Mouse (Mus musculus) ES-Bruce4 (cell line): ENCODE data around the gene Shank1. TPM values are rescaled to one million over a fixed set of nuclear protein-coding genes. Genes with fewer than 3 reads are reported as not detected.

Experiments used
- H3K27ac ChIP-seq: 2 replicates; pipeline ENCODE4 v1.5.1; 2012; ENCODE audit warnings: low read length, inconsistent platforms; ENCODE audit not compliant: insufficient read depth
- H3K27me3 ChIP-seq: 2 replicates; pipeline ENCODE4 v1.6.1; 2012; ENCODE audit warnings: mild to moderate bottlenecking, low read length, inconsistent platforms; ENCODE audit not compliant: control insufficient read depth, poor library complexity, insufficient read depth, severe bottlenecking
- H3K36me3 ChIP-seq: 2 replicates; pipeline ENCODE4 v1.6.1; 2012; ENCODE audit warnings: inconsistent platforms, mild to moderate bottlenecking, low read length, moderate library complexity; ENCODE audit not compliant: control insufficient read depth, poor library complexity, insufficient read depth, severe bottlenecking
- H3K4me1 ChIP-seq: one replicate; pipeline ENCODE4 v1.8.1; 2011; ENCODE audit warnings: low read length; ENCODE audit not compliant: control insufficient read depth, insufficient read depth
- H3K4me3 ChIP-seq: 2 replicates; pipeline ENCODE4 v1.5.1; 2011; ENCODE audit warnings: low read depth, mild to moderate bottlenecking, low read length
- H3K9ac ChIP-seq: 2 replicates; pipeline ENCODE4 v1.6.1; 2012; ENCODE audit warnings: low read depth, mild to moderate bottlenecking, inconsistent platforms; ENCODE audit not compliant: poor library complexity, severe bottlenecking
- H3K9me3 ChIP-seq: replicated peaks from 2 replicates; pipeline ENCODE4 v1.6.1; 2012; ENCODE audit warnings: mild to moderate bottlenecking, low read length, inconsistent platforms; ENCODE audit not compliant: control insufficient read depth, poor library complexity, insufficient read depth, severe bottlenecking
- CTCF ChIP-seq: IDR thresholded peaks from one replicate; pipeline ENCODE4 v1.8.1; 2011; ENCODE audit warnings: low read depth, low read length
- EP300 ChIP-seq: IDR thresholded peaks from 2 replicates; pipeline ENCODE4 v1.6.1; 2011; ENCODE audit warnings: low read depth, low read length; ENCODE audit not compliant: insufficient read depth
- POLR2A ChIP-seq: IDR thresholded peaks from one replicate; pipeline ENCODE4 v1.8.1; 2011; ENCODE audit warnings: low read length; ENCODE audit not compliant: insufficient read depth
- polyA plus RNA-seq: library from polyadenylated mRNA; stranded (reverse); fragments of >200 nt; gene quantifications from 2 replicates; pipeline ENCODE4 v1.2.4, GENCODE M21; 2011; ENCODE audit warnings: low read depth; ENCODE audit not compliant: missing spikeins, insufficient read depth, insufficient read length

The Shank1 gene
- polyA plus RNA-seq, 1 experiment = 2.5 TPM

GRCm38 (mm10) chr7:44317913-44318312 is 7.9 kb downstream of the Shank1 start:
- no peak overlapping the region for H3K9ac ChIP-seq
- no peaks in the 10 kb centered on the region for H3K36me3 ChIP-seq
- H3K9me3 ChIP-seq = no peaks in the 10 kb centered on the region
- H3K27ac ChIP-seq = no peak overlapping the region
- no peaks in the 10 kb centered on the region for H3K4me1 ChIP-seq
- H3K27me3 ChIP-seq = no peaks in the 10 kb centered on the region
- no peak overlapping the region for H3K4me3 ChIP-seq
- TF ChIP-seq CTCF (peak; percentile 84), EP300 (no peak)

GRCm38 (mm10) chr7:44320886-44321285 is 10.8 kb downstream of the Shank1 start:
- Histone ChIP-seq H3K4me1 (no peaks in the 10 kb centered on the region), H3K27me3 (no peaks in the 10 kb centered on the region), H3K4me3 (no peak overlapping the region), H3K27ac (no peak overlapping the region), H3K9ac (no peak overlapping the region), H3K36me3 (no peaks in the 10 kb centered on the region), H3K9me3 (no peaks in the 10 kb centered on the region)
- TF ChIP-seq POLR2A = no peak
- no peak for TF ChIP-seq CTCF
- no peak for TF ChIP-seq EP300

GRCm38 (mm10) chr7:44322290-44322689 is 12.2 kb downstream of the Shank1 start:
- no peak for TF ChIP-seq POLR2A
- TF ChIP-seq CTCF = no peak
- TF ChIP-seq EP300 = no peak
- Histone ChIP-seq H3K9ac (no peak overlapping the region), H3K4me1 (no peaks in the 10 kb centered on the region), H3K27ac (no peak overlapping the region), H3K36me3 (no peaks in the 10 kb centered on the region), H3K4me3 (no peak overlapping the region), H3K27me3 (no peaks in the 10 kb centered on the region; the same call in 1 of the 2 replicates), H3K9me3 (no peaks in the 10 kb centered on the region)

- H3K36me3 ChIP-seq = no peaks in the 10 kb centered on the region
- no peak for TF ChIP-seq CTCF
- TF ChIP-seq EP300 = no peak
- no peak for TF ChIP-seq POLR2A
- H3K27me3 ChIP-seq = no peaks in the 10 kb centered on the region; the same call in 1 of the 2 replicates
- H3K27ac ChIP-seq = no peak overlapping the region
- H3K4me1 ChIP-seq = no peaks in the 10 kb centered on the region
- H3K9me3 ChIP-seq = no peaks in the 10 kb centered on the region
- H3K9ac ChIP-seq = no peak overlapping the region
- H3K4me3 ChIP-seq = no peak overlapping the region
These were observed 16.6 kb downstream of the Shank1 start for GRCm38 (mm10) chr7:44326614-44327013.

GRCm38 (mm10) chr7:44332336-44332735 is 22.3 kb downstream of the Shank1 start:
- TF ChIP-seq POLR2A (no peak), CTCF (no peak), EP300 (no peak)
- H3K36me3 ChIP-seq = no peaks in the 10 kb centered on the region
- no peaks in the 10 kb centered on the region for H3K9me3 ChIP-seq
- H3K27me3 ChIP-seq = peaks cover 4% of the 10 kb centered on the region; the same call in 1 of the 2 replicates
- H3K9ac ChIP-seq = no peak overlapping the region
- no peak overlapping the region for H3K4me3 ChIP-seq
- H3K4me1 ChIP-seq = no peaks in the 10 kb centered on the region
- H3K27ac ChIP-seq = no peak overlapping the region

GRCm38 (mm10) chr7:44334139-44334538 is 24.1 kb downstream of the Shank1 start:
- no peak overlapping the region for H3K4me3 ChIP-seq
- H3K27ac ChIP-seq = no peak overlapping the region
- H3K36me3 ChIP-seq = no peaks in the 10 kb centered on the region
- TF ChIP-seq POLR2A (no peak), CTCF (no peak), EP300 (no peak)
- no peaks in the 10 kb centered on the region for H3K4me1 ChIP-seq
- H3K9ac ChIP-seq = no peak overlapping the region
- H3K27me3 ChIP-seq = peaks cover 4% of the 10 kb centered on the region; the same call in 1 of the 2 replicates
- H3K9me3 ChIP-seq = no peaks in the 10 kb centered on the region
